Mouse (Mus musculus) heart, embryonic 14.5 days (tissue): ENCODE data around the gene Rabepk. TPM values are rescaled to one million over a fixed set of nuclear protein-coding genes. Genes with fewer than 3 reads are reported as not detected.
"Not testable (repeated sequence)": the region's sequence is repeated elsewhere in the genome, so short reads cannot be mapped to it uniquely, and the experiment has no call there.

Experiments used
- ATAC-seq: fragments of 200-750 bp; cut with Nextera tagmentation; 2 replicates; pipeline ENCODE4 v1.8.0; 2017; ENCODE audit warnings: low read depth, moderate TSS enrichment; ENCODE audit not compliant: insufficient number of reproducible peaks, insufficient read depth, low FRiP score
- H3K27ac ChIP-seq, 2 experiments: fragments of 200-500 bp in 1 of 2; fragments of 300-500 bp in 1 of 2; sonication (generic) in 1 of 2; replicated peaks in 1 of 2; 2 replicates each; pipeline ENCODE4 v1.5.1; 2012 to 2014; ENCODE audit warnings: low read depth in 2 of 2, low read length in 2 of 2, control low read depth in 1 of 2, mild to moderate bottlenecking in 1 of 2, mixed read lengths in 1 of 2; ENCODE audit not compliant: control insufficient read depth in 1 of 2, insufficient read depth in 1 of 2
- H3K27me3 ChIP-seq: fragments of 300-500 bp; sonication (generic); 2 replicates; pipeline ENCODE4 v1.6.1; 2014; ENCODE audit warnings: mild to moderate bottlenecking, low read length, control low read depth; ENCODE audit not compliant: control insufficient read depth, insufficient read depth
- H3K36me3 ChIP-seq: fragments of 300-500 bp; sonication (generic); 2 replicates; pipeline ENCODE4 v1.6.1; 2014; ENCODE audit warnings: mild to moderate bottlenecking, control low read depth, low read length, mixed read lengths; ENCODE audit not compliant: control insufficient read depth, insufficient read depth
- H3K4me1 ChIP-seq, 2 experiments: fragments of 200-500 bp in 1 of 2; fragments of 300-500 bp in 1 of 2; sonication (generic) in 1 of 2; 2 replicates each; pipeline ENCODE4 v1.6.1; 2012 to 2014; ENCODE audit warnings: low read length in 2 of 2, control low read depth in 1 of 2, mixed read lengths in 1 of 2; ENCODE audit not compliant: control insufficient read depth in 2 of 2, insufficient read depth in 2 of 2
- H3K4me2 ChIP-seq: fragments of 300-500 bp; sonication (generic); 2 replicates; pipeline ENCODE4 v1.6.1; 2014; ENCODE audit warnings: mild to moderate bottlenecking, low read length
- H3K4me3 ChIP-seq, 2 experiments: fragments of 200-500 bp in 1 of 2; fragments of 300-500 bp in 1 of 2; sonication (generic) in 1 of 2; 2 replicates each; pipeline ENCODE4 v1.5.1; 2012 to 2014; ENCODE audit warnings: low read length in 2 of 2, mild to moderate bottlenecking in 2 of 2, control low read depth in 1 of 2, low read depth in 1 of 2, moderate library complexity in 1 of 2; ENCODE audit not compliant: control insufficient read depth in 1 of 2, insufficient read depth in 1 of 2
- H3K9ac ChIP-seq: fragments of 300-500 bp; sonication (generic); 2 replicates; pipeline ENCODE4 v1.6.1; 2014; ENCODE audit warnings: mild to moderate bottlenecking, low read length
- H3K9me3 ChIP-seq: fragments of 300-500 bp; sonication (generic); 2 replicates; pipeline ENCODE4 v1.6.1; 2016; ENCODE audit warnings: low read length, control low read depth; ENCODE audit not compliant: control insufficient read depth
- WGBS: fragments of 180-500 bp; shearing (Covaris S2); extraction: QIAGEN DNeasy Blood & Tissue Kit; methylation state at CpG from one replicate; pipeline ENCODE4 v1.1.7; 2014; 5-methylcytosine and 5-hydroxymethylcytosine counted together
- polyA plus RNA-seq: library from polyadenylated mRNA; unstranded; fragments of >200 nt; fragmentation: Nextera tagmentation; extraction: Ambion mirVana; gene quantifications from 2 replicates; pipeline ENCODE4 v1.2.1, GENCODE M21; 2014

Rabepk gene
- polyA plus RNA-seq: 25.5 and 26.7 TPM in 2 replicates

DNA sequence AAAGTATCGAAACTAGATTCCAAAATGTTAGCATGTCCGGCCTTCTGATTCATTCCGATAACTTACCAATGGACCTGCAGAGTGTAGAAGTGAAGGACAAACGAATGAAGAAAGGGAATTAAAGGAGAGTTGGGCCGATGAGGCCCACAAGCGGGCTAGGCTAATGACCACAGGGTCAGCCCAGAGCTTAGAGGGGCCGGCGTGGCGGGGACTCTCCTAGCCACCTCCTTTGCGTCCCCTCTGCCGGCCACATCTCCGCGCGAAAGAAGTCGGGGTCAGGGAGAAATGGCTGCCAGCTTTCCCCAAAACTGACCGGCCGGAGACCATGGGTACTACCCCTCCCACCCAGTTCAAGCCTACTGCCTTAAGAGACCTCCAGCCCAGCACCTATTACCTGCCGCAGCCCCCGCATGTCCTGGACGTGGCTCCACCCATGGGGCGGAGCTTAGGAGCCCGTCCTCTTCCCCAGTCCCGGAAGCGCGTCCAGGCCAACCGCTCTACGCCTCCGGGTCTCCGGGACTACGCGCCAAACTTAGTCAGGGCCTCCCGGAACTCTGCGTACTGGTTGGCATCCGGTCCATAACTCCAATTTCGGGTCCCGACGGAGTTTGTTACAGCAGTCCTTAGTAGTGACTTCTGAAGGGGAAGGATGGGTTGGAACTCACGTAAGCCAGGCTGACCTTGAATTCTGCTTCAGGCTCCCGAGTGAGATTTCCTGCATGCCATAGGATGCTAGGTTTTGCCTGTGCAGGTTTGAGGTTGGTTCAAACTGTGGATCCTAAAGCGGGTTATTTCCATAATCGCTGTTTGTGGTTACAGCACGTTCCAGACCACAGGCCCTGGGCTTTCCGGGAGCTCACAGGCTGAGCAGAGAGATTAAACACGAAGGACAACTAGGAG lies at the start of gene Rabepk:
Rabepk (minus strand) TSS at position 556 of the 900 bp plus-strand sequence.
- Histone ChIP-seq H3K4me3 (peak within 1 kb of the TSS; percentile 80 to 90), H3K4me2 (peak within 1 kb of the TSS; percentile 86), H3K9me3 (no peaks in the 10 kb centered on the region), H3K4me1 (peaks cover 8 to 25% of the 10 kb centered on the region in 2 experiments), H3K36me3 (peaks cover 30% of the 10 kb centered on the region), H3K9ac (peak within 1 kb of the TSS; percentile 83), H3K27ac (peak within 1 kb of the TSS; percentile 61 to 80), H3K27me3 (no peaks in the 10 kb centered on the region)
- ATAC-seq: peak; percentile 57
- WGBS: 3% methylated on average over 44 of the region's 44 CpGs

DNA sequence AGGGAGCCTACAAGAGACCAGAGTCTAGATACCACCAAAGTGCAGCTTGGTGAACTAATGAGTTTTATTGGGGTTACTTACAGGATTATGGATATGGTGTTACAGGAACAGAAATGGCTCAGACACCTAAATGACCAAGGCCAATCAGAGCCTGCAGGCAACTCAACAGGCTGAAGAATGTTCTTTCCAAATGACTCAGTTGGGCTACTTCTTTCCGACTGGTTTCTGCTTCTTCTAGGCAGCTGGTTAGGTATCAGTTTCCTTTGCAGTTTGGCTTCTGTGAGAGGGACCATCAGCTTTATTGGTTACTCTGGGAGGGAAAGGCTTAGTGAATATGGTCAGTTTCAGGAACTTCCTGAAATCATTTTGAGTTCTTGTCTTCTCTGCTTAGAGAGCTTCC lies 48.0 kb upstream of the Rabepk start:
- H3K9ac ChIP-seq: no peak overlapping the region
- 89% methylated on average over 1 of the region's 1 CpGs for WGBS
- peaks cover 27% of the 10 kb centered on the region for H3K36me3 ChIP-seq
- H3K27me3 ChIP-seq: no peaks in the 10 kb centered on the region
- H3K9me3 ChIP-seq: no peaks in the 10 kb centered on the region
- H3K27ac ChIP-seq: no peak overlapping the region
- ATAC-seq: no peak
- no peak overlapping the region for H3K4me2 ChIP-seq
- H3K4me3 ChIP-seq: no peak overlapping the region
- no peaks in the 10 kb centered on the region for H3K4me1 ChIP-seq

- no peaks in the 10 kb centered on the region for H3K4me1 ChIP-seq
- H3K9ac ChIP-seq: no peak overlapping the region
- whole genome bisulfite sequencing: 77% methylated on average over 11 of the region's 11 CpGs
- H3K27me3 ChIP-seq: no peaks in the 10 kb centered on the region
- no peaks in the 10 kb centered on the region for H3K36me3 ChIP-seq
- no peaks in the 10 kb centered on the region for H3K9me3 ChIP-seq
- no peak overlapping the region for H3K4me3 ChIP-seq
- H3K4me2 ChIP-seq: no peak overlapping the region
- ATAC-seq: no peak
- no peak overlapping the region for H3K27ac ChIP-seq
These were observed 43.7 kb upstream of the Rabepk start for GRCm38 (mm10) chr2:34843211-34843939.

DNA sequence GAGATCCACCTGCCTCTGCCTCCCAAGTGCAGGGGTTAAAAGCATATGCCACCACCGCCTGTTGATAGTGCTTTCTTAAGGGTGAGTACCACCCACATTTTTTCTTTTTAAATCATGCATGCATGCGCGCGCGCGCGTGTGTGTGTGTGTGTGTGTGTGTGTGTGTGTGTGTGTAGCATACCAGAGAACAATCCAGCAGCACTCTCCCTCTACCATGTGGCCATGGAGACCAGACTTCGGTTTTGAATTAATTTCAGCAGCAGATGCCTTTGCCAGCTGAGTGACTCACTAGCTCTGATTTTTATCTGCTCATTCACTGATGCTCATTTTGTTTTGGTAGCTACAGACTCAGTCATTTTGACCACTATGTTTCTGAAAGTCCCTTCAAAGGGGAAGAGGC lies 42.0 kb upstream of the Rabepk start:
- H3K27me3 ChIP-seq: no peaks in the 10 kb centered on the region
- no peak overlapping the region for H3K4me3 ChIP-seq
- H3K36me3 ChIP-seq: no peaks in the 10 kb centered on the region
- H3K27ac ChIP-seq: no peak overlapping the region
- no peaks in the 10 kb centered on the region for H3K9me3 ChIP-seq
- H3K9ac ChIP-seq: no peak overlapping the region
- WGBS: 91% methylated on average over 8 of the region's 8 CpGs
- H3K4me1 ChIP-seq: no peaks in the 10 kb centered on the region
- ATAC-seq: no peak
- no peak overlapping the region for H3K4me2 ChIP-seq

GRCm38 (mm10) chr2:34840143-34840542 lies 40.4 kb upstream of the Rabepk start:
- H3K9me3 ChIP-seq, H3K27ac ChIP-seq, ATAC-seq, H3K27me3 ChIP-seq, H3K4me1 ChIP-seq, H3K9ac ChIP-seq, H3K4me2 ChIP-seq, H3K36me3 ChIP-seq, H3K4me3 ChIP-seq: not testable (repeated sequence)
- WGBS: 73% methylated on average over 5 of the region's 5 CpGs

DNA sequence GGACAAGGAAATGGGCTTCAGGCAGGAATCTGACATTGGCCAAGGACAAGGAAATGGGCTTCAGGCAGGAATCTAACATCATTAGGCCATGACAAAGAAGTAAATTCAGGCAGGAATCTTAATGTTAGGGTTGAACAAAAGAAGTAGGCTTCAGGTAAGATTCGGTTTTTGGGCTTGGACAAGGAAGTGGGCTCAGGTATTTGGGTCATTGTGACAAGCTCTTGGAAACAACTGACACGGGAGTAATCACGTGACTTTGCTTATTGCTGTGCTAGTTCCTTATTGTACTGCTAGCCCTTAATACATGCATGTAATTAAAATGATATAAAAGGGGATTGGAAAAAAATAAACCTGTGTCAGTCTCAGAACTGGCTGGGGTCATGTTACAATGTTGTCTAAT lies 36.0 kb upstream of the Rabepk start:
- H3K4me1 ChIP-seq: no peaks in the 10 kb centered on the region
- no peak overlapping the region for H3K4me3 ChIP-seq
- WGBS: 72% methylated on average over 3 of the region's 3 CpGs
- no peak overlapping the region for H3K4me2 ChIP-seq
- no peak for ATAC-seq
- no peak overlapping the region for H3K9ac ChIP-seq
- no peak overlapping the region for H3K27ac ChIP-seq
- H3K27me3 ChIP-seq: no peaks in the 10 kb centered on the region; the same call in 1 of the 2 replicates
- no peaks in the 10 kb centered on the region for H3K36me3 ChIP-seq
- H3K9me3 ChIP-seq: no peaks in the 10 kb centered on the region

DNA sequence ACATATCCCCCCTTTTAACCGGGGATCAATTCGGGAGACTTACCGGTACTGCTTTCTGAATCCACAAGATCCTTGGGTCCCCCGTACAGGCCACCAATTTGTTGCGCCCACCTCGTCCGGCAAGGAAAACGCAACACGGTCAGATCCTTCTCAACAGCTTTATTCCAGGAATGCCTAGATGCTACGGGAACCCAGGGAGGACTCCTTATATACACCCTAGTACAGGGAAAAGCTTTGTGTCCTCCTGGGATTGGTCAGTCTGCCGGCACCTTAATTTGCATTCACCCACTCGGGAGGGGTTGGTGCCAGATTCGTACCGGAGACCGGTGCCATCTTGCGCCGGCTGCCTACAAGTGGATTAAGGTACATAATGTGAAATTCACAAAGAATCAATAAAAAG lies 33.9 kb upstream of the Rabepk start:
- 86% methylated on average over 17 of the region's 17 CpGs for WGBS
- Histone ChIP-seq H3K27ac (no peak overlapping the region), H3K36me3 (no peaks in the 10 kb centered on the region), H3K4me3 (no peak overlapping the region), H3K9me3 (0 out of 2 replicates have a peak, but pooled peaks cover 4% of the 10 kb centered on the region), H3K27me3 (no peaks in the 10 kb centered on the region; the same call in 1 of the 2 replicates), H3K9ac (no peak overlapping the region), H3K4me1 (no peaks in the 10 kb centered on the region), H3K4me2 (no peak overlapping the region)
- ATAC-seq: no peak
